Mouse (Mus musculus): ENCODE measurements around the gene Plcz1.
A peak's percentile ranks its signal among the peaks of the same experiment; 100 is the strongest.

GRCm38 (mm10) chr6:140081739-140082138, 40.5 kb upstream of the Plcz1 start:
- TF ChIP-seq POLR2A (IDR thresholded peaks at IDR 0.05; ENCODE audit: insufficient read depth, low read depth, low read length) (no peak), CTCF (IDR thresholded peaks at IDR 0.05; ENCODE audit: insufficient read depth, low read depth, low read length) (0 out of 2 replicates have a peak, but pooled peaks have one; percentile 12)
